Mouse (Mus musculus) small intestine, adult 2 months (tissue): Measurements from ENCODE around the gene Kin.

Source experiments
- CTCF ChIP-seq: fragments of 200-500 bp; IDR thresholded peaks from 2 replicates; pipeline ENCODE4 v1.5.1; 2012; ENCODE audit warnings: low read depth, mild to moderate bottlenecking, control low read depth, inconsistent platforms, low read length, moderate library complexity, mixed read lengths; ENCODE audit not compliant: insufficient replicate concordance, insufficient read length; ENCODE audit errors: extremely low read depth
- POLR2A ChIP-seq: fragments of 200-500 bp; IDR thresholded peaks from 2 replicates; pipeline ENCODE4 v1.6.1; 2012; ENCODE audit warnings: low read depth, mild to moderate bottlenecking, control low read depth, inconsistent platforms, low read length, moderate library complexity

DNA sequence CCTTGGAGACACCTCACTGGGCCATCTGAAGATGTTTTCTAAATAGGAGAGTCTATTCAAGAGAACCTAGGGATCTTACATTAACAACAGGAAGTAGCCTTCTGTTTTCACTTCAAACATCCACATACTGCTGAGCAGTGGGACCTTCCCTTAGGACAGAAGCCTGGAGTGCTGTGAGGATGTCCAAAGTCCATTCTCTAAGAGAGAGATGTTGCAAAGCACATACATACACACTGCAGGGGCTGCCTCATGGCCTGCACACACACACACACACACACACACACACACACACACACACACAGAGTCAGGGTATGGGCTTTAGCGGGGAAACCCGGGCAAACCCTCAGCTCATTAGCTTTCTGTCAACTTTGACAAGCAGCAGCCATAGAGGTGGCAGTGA lies 20.1 kb downstream of the Kin start:
- no peak for TF ChIP-seq CTCF
- no peak for TF ChIP-seq POLR2A
